In genomic region chr11:48837310-48838180, GRCm38 (mm10) we compare ENCODE assay signal across 8 mouse cellular contexts. TPM values are rescaled to one million over a fixed set of nuclear protein-coding genes. Genes with fewer than 3 reads are reported as not detected.
DNase-seq lines count a peak whose midpoint lies in the region; ATAC-seq lines count a peak whose summit lies in the region.

No protein-coding gene starts in this region.

- under 1% methylated on average over 77 of the region's 77 CpGs for WGBS in hindbrain, embryonic 10.5 days

- peak overlapping the region; percentile 74 for H3K27ac ChIP-seq in hindbrain, embryonic 10.5 days

- H3K36me3 ChIP-seq in hindbrain, embryonic 10.5 days, result no peaks in the 10 kb centered on the region

- peaks cover 52% of the 10 kb centered on the region for H3K27me3 ChIP-seq in hindbrain, embryonic 10.5 days (ENCODE audit: insufficient read depth, poor library complexity, severe bottlenecking)

- peak; percentile 83 for DNase-seq in Muller cell, postnatal 12 days (ENCODE audit: inconsistent ontology term)
- peak; percentile 77 for DNase-seq in cerebellum, adult 9-10 months
- peak; percentile 62 for DNase-seq in hindbrain, embryonic 10.5 days (ENCODE audit: low spot score)
- peak; percentile 56 to 61 for DNase-seq in left cerebral cortex, postnatal 25 days (ENCODE audit: low spot score in 2 of 2)
- DNase-seq in right cerebral cortex, postnatal 10 days (ENCODE audit: low spot score in 2 of 2), result peak; percentile 68 to 69
- peak; percentile 82 for DNase-seq in urinary bladder, postnatal 14 days (ENCODE audit: low spot score)

- peaks cover 22% of the 10 kb centered on the region for H3K4me1 ChIP-seq in hindbrain, embryonic 10.5 days (replicated peaks)

- ATAC-seq in frontal cortex, adult (ENCODE audit: low TSS enrichment), result peak; percentile 54
- ATAC-seq in megakaryocyte, adult 5-6 weeks (ENCODE audit: poor library complexity, severe bottlenecking), result peak; percentile 31

- peak overlapping the region; percentile 84 for H3K4me3 ChIP-seq in hindbrain, embryonic 10.5 days

- intact Hi-C loops in left cerebral cortex, postnatal 25 days (cut with DNase I), result no loop called here

- H3K9me3 ChIP-seq in hindbrain, embryonic 10.5 days, result no peaks in the 10 kb centered on the region

RNA-seq across cellular contexts. Expression of gene Gm12184, which starts 11.1 kb away (rescaled TPM):
- 3.5 and 4.7 TPM in 2 replicates for polyA plus RNA-seq in hindbrain, embryonic 10.5 days (2016; fragmentation: Nextera tagmentation; extraction: Ambion mirVana)
- total RNA-seq in left cerebral cortex, postnatal 25 days (2021), result 1 to 10 TPM in 1 of 2 experiments, under 1 TPM in 1; 0.99 to 1.5 TPM
- 6.1 and 8.5 TPM in 2 replicates for total RNA-seq in megakaryocyte, adult 5-6 weeks (2015)
- total RNA-seq in megakaryocyte, adult 5-6 weeks (2017), result 4.6 and 12.1 TPM in 2 replicates

RNA-seq across cellular contexts. Expression of gene Trim7, which starts 11.6 kb away (rescaled TPM):
- polyA plus RNA-seq in hindbrain, embryonic 10.5 days (2016; fragmentation: Nextera tagmentation; extraction: Ambion mirVana), result 0.26 and 0.30 TPM in 2 replicates
- 1 to 10 TPM; 1.4 to 2.2 TPM for total RNA-seq in left cerebral cortex, postnatal 25 days (2021)
- 0.51 and 0.68 TPM in 2 replicates for total RNA-seq in megakaryocyte, adult 5-6 weeks (2015)
- 0.18 and 0.57 TPM in 2 replicates for total RNA-seq in megakaryocyte, adult 5-6 weeks (2017)

RNA-seq across cellular contexts. Expression of gene Trim41, which starts 20.4 kb away (rescaled TPM):
- polyA plus RNA-seq in hindbrain, embryonic 10.5 days (2016; fragmentation: Nextera tagmentation; extraction: Ambion mirVana), result 4.5 and 5.1 TPM in 2 replicates
- 10 to 100 TPM; 62.6 to 67.1 TPM for total RNA-seq in left cerebral cortex, postnatal 25 days (2021)
- 11.8 and 13.6 TPM in 2 replicates for total RNA-seq in megakaryocyte, adult 5-6 weeks (2015)
- total RNA-seq in megakaryocyte, adult 5-6 weeks (2017), result 39.2 and 43.7 TPM in 2 replicates

RNA-seq across cellular contexts. Expression of gene Irgm1, which starts 33.9 kb away (rescaled TPM):
- polyA plus RNA-seq in hindbrain, embryonic 10.5 days (2016; fragmentation: Nextera tagmentation; extraction: Ambion mirVana), result 1.8 and 2.4 TPM in 2 replicates
- 1 to 10 TPM; 4.6 to 5.0 TPM for total RNA-seq in left cerebral cortex, postnatal 25 days (2021)
- 59.0 and 67.2 TPM in 2 replicates for total RNA-seq in megakaryocyte, adult 5-6 weeks (2015)
- 54.1 and 62.0 TPM in 2 replicates for total RNA-seq in megakaryocyte, adult 5-6 weeks (2017)

RNA-seq across cellular contexts. Expression of gene Rack1, which starts 37.4 kb away (rescaled TPM):
- 672 and 778 TPM in 2 replicates for polyA plus RNA-seq in hindbrain, embryonic 10.5 days (2016; fragmentation: Nextera tagmentation; extraction: Ambion mirVana)
- 100 to 1,000 TPM; 223 to 235 TPM for total RNA-seq in left cerebral cortex, postnatal 25 days (2021)
- 1,656 and 1,714 TPM in 2 replicates for total RNA-seq in megakaryocyte, adult 5-6 weeks (2015)
- total RNA-seq in megakaryocyte, adult 5-6 weeks (2017), result 910 and 1,013 TPM in 2 replicates

Comparison
In these comparisons a context has a peak if more than half of its experiments do, and no peak if none do; other contexts are left out.
1. Peak in every context shown above with its lines: DNase-seq, ATAC-seq, H3K4me3 ChIP-seq and H3K27ac ChIP-seq.